Mouse (Mus musculus) liver, embryonic 16.5 days (tissue): ENCODE results near the gene Cdh23. TPM values are rescaled to one million over a fixed set of nuclear protein-coding genes. Genes with fewer than 3 reads are reported as not detected.

Experiments used
- ATAC-seq: fragments of 200-750 bp; cut with Nextera tagmentation; 2 replicates; pipeline ENCODE4 v1.8.0; 2017; ENCODE audit warnings: low read depth, mild to moderate bottlenecking, moderate number of reproducible peaks, moderate library complexity
- H3K27ac ChIP-seq: fragments of 300-500 bp; sonication (generic); 2 replicates; pipeline ENCODE4 v1.5.1; 2014; ENCODE audit warnings: mild to moderate bottlenecking, low read length
- H3K27me3 ChIP-seq: fragments of 300-500 bp; sonication (generic); 2 replicates; pipeline ENCODE4 v1.6.1; 2014; ENCODE audit warnings: low read depth, low read length, mixed read lengths; ENCODE audit not compliant: control insufficient read depth, insufficient read depth
- H3K36me3 ChIP-seq: fragments of 300-500 bp; sonication (generic); 2 replicates; pipeline ENCODE4 v1.6.1; 2014; ENCODE audit warnings: mild to moderate bottlenecking; ENCODE audit not compliant: control insufficient read depth, insufficient read depth
- H3K4me1 ChIP-seq: fragments of 300-500 bp; sonication (generic); 2 replicates; pipeline ENCODE4 v1.6.1; 2014; ENCODE audit warnings: low read depth, low read length, mixed read lengths; ENCODE audit not compliant: control insufficient read depth
- H3K4me2 ChIP-seq: fragments of 300-500 bp; sonication (generic); 2 replicates; pipeline ENCODE4 v1.6.1; 2014; ENCODE audit warnings: low read depth, low read length, mixed read lengths
- H3K4me3 ChIP-seq: fragments of 300-500 bp; sonication (generic); 2 replicates; pipeline ENCODE4 v1.5.1; 2014; ENCODE audit warnings: low read depth, mild to moderate bottlenecking, low read length
- H3K9ac ChIP-seq: fragments of 300-500 bp; sonication (generic); 2 replicates; pipeline ENCODE4 v1.6.1; 2014; ENCODE audit warnings: low read depth, low read length
- H3K9me3 ChIP-seq: fragments of 300-500 bp; sonication (generic); replicated peaks from 2 replicates; pipeline ENCODE4 v1.6.1; 2016; ENCODE audit warnings: low read length; ENCODE audit not compliant: control insufficient read depth
- WGBS: fragments of 180-500 bp; shearing (Covaris S2); extraction: QIAGEN DNeasy Blood & Tissue Kit; methylation state at CpG from one replicate; pipeline ENCODE4 v1.1.7; 2014; ENCODE audit not compliant: insufficient replicate concordance; 5-methylcytosine and 5-hydroxymethylcytosine counted together
- polyA plus RNA-seq: library from polyadenylated mRNA; unstranded; fragments of >200 nt; fragmentation: Nextera tagmentation; extraction: Ambion mirVana; gene quantifications from 2 replicates; pipeline ENCODE4 v1.2.1, GENCODE M21; 2015

Cdh23 gene
- polyA plus RNA-seq, 1 experiment from 2014 or later, result 0.65 TPM

GRCm38 (mm10) chr10:60670166-60670565 lies 26.1 kb downstream of the Cdh23 start:
- Histone ChIP-seq H3K4me1 (no peaks in the 10 kb centered on the region), H3K27me3 (no peaks in the 10 kb centered on the region), H3K36me3 (no peaks in the 10 kb centered on the region), H3K27ac (no peak overlapping the region), H3K9ac (no peak overlapping the region), H3K4me2 (no peak overlapping the region), H3K9me3 (no peaks in the 10 kb centered on the region), H3K4me3 (no peak overlapping the region)
- ATAC-seq, result no peak
- WGBS, result 34% methylated on average over 8 of the region's 8 CpGs

GRCm38 (mm10) chr10:60668591-60668990 lies 27.7 kb downstream of the Cdh23 start:
- Histone ChIP-seq H3K36me3 (no peaks in the 10 kb centered on the region), H3K4me1 (no peaks in the 10 kb centered on the region), H3K9ac (no peak overlapping the region), H3K27me3 (no peaks in the 10 kb centered on the region), H3K27ac (no peak overlapping the region), H3K9me3 (no peaks in the 10 kb centered on the region), H3K4me2 (no peak overlapping the region), H3K4me3 (no peak overlapping the region)
- 72% methylated on average over 3 of the region's 3 CpGs for WGBS
- no peak for ATAC-seq

- no peak overlapping the region for H3K4me3 ChIP-seq
- WGBS, result 57% methylated on average over 9 of the region's 9 CpGs
- no peaks in the 10 kb centered on the region for H3K27me3 ChIP-seq
- no peak overlapping the region for H3K9ac ChIP-seq
- H3K27ac ChIP-seq, result no peak overlapping the region
- H3K36me3 ChIP-seq, result no peaks in the 10 kb centered on the region
- H3K9me3 ChIP-seq, result no peaks in the 10 kb centered on the region
- ATAC-seq, result no peak
- H3K4me1 ChIP-seq, result no peaks in the 10 kb centered on the region
- H3K4me2 ChIP-seq, result no peak overlapping the region
These were observed 35.3 kb downstream of the Cdh23 start for GRCm38 (mm10) chr10:60660986-60661385.

GRCm38 (mm10) chr10:60659450-60660020 lies 36.8 kb downstream of the Cdh23 start:
- WGBS, result 59% methylated on average over 15 of the region's 15 CpGs
- no peaks in the 10 kb centered on the region for H3K4me1 ChIP-seq

GRCm38 (mm10) chr10:60658176-60658575 lies 38.1 kb downstream of the Cdh23 start:
- 22% methylated on average over 10 of the region's 10 CpGs for WGBS
- Histone ChIP-seq H3K36me3 (no peaks in the 10 kb centered on the region), H3K4me2 (no peak overlapping the region), H3K27me3 (no peaks in the 10 kb centered on the region), H3K4me1 (no peaks in the 10 kb centered on the region), H3K9me3 (no peaks in the 10 kb centered on the region), H3K4me3 (no peak overlapping the region), H3K9ac (no peak overlapping the region), H3K27ac (no peak overlapping the region)
- no peak for ATAC-seq

More at GRCm38 (mm10) chr10:60659450-60660020, 36.8 kb downstream of the Cdh23 start:
- no peak for ATAC-seq
- H3K27me3 ChIP-seq, result no peaks in the 10 kb centered on the region
- no peaks in the 10 kb centered on the region for H3K36me3 ChIP-seq
- no peaks in the 10 kb centered on the region for H3K9me3 ChIP-seq
- H3K27ac ChIP-seq, result no peak overlapping the region
- H3K4me3 ChIP-seq, result no peak overlapping the region
- H3K9ac ChIP-seq, result no peak overlapping the region
- no peak overlapping the region for H3K4me2 ChIP-seq

- Histone ChIP-seq H3K9ac (no peak overlapping the region), H3K27me3 (no peaks in the 10 kb centered on the region), H3K36me3 (no peaks in the 10 kb centered on the region), H3K4me1 (no peaks in the 10 kb centered on the region), H3K9me3 (no peaks in the 10 kb centered on the region), H3K4me2 (no peak overlapping the region), H3K27ac (no peak overlapping the region), H3K4me3 (no peak overlapping the region)
- WGBS, result 60% methylated on average over 4 of the region's 4 CpGs
- ATAC-seq, result no peak
These were observed 42.6 kb downstream of the Cdh23 start for GRCm38 (mm10) chr10:60653675-60654074.

- H3K36me3 ChIP-seq, result no peaks in the 10 kb centered on the region
- H3K4me3 ChIP-seq, result no peak overlapping the region
- H3K27ac ChIP-seq, result no peak overlapping the region
- H3K4me2 ChIP-seq, result no peak overlapping the region
- H3K9me3 ChIP-seq, result no peaks in the 10 kb centered on the region
- ATAC-seq, result no peak
- 76% methylated on average over 10 of the region's 10 CpGs for WGBS
- no peaks in the 10 kb centered on the region for H3K4me1 ChIP-seq
- no peaks in the 10 kb centered on the region for H3K27me3 ChIP-seq
- no peak overlapping the region for H3K9ac ChIP-seq
These were observed 43.2 kb downstream of the Cdh23 start for GRCm38 (mm10) chr10:60653106-60653505.

GRCm38 (mm10) chr10:60644079-60644641 lies 52.1 kb downstream of the Cdh23 start:
- Histone ChIP-seq H3K4me2 (no peak overlapping the region), H3K27me3 (no peaks in the 10 kb centered on the region), H3K4me1 (no peaks in the 10 kb centered on the region), H3K4me3 (no peak overlapping the region), H3K27ac (no peak overlapping the region), H3K36me3 (no peaks in the 10 kb centered on the region), H3K9ac (no peak overlapping the region), H3K9me3 (no peaks in the 10 kb centered on the region)
- ATAC-seq, result no peak
- WGBS, result 60% methylated on average over 14 of the region's 14 CpGs

- Histone ChIP-seq H3K4me3 (no peak overlapping the region), H3K4me2 (no peak overlapping the region), H3K36me3 (no peaks in the 10 kb centered on the region), H3K27me3 (no peaks in the 10 kb centered on the region), H3K9ac (no peak overlapping the region), H3K27ac (no peak overlapping the region), H3K4me1 (no peaks in the 10 kb centered on the region), H3K9me3 (no peaks in the 10 kb centered on the region)
- 37% methylated on average over 9 of the region's 9 CpGs for WGBS
- ATAC-seq, result no peak
These were observed 57.0 kb downstream of the Cdh23 start for GRCm38 (mm10) chr10:60639291-60639690.
